Mouse (Mus musculus) ES-E14 (cell line): ENCODE results near the gene Lemd1. TPM values are rescaled to one million over a fixed set of nuclear protein-coding genes. Genes with fewer than 3 reads are reported as not detected.
"Not testable (repeated sequence)": the region's sequence is repeated elsewhere in the genome, so short reads cannot be mapped to it uniquely, and the experiment has no call there.

Source experiments
- DNase-seq: peaks from one replicate; pipeline ENCODE4 v3.0.0-alpha.2; 2013; ENCODE audit warnings: low read depth, low spot score
- H3K27ac ChIP-seq: 2 replicates; pipeline ENCODE4 v1.5.1; 2012; ENCODE audit warnings: low read depth, mild to moderate bottlenecking, low read length, moderate library complexity, mixed read lengths; ENCODE audit not compliant: poor library complexity, insufficient read depth, severe bottlenecking
- H3K36me3 ChIP-seq: 2 replicates; pipeline ENCODE4 v1.6.1; 2012; ENCODE audit warnings: mild to moderate bottlenecking, low read length, moderate library complexity, mixed read lengths; ENCODE audit not compliant: control insufficient read depth, poor library complexity, insufficient read depth, severe bottlenecking
- H3K4me1 ChIP-seq, 2 experiments: fragments of 150-350 bp in 1 of 2; sonication (generic) in 1 of 2; 2 replicates each; pipeline ENCODE4 v1.6.1; 2012; ENCODE audit warnings: low read length in 2 of 2, mild to moderate bottlenecking in 1 of 2, mixed read lengths in 1 of 2; ENCODE audit not compliant: control insufficient read depth in 2 of 2, insufficient read depth in 2 of 2, poor library complexity in 1 of 2
- H3K4me3 ChIP-seq, 2 experiments: fragments of 150-350 bp in 1 of 2; sonication (generic) in 1 of 2; 2 replicates each; pipeline ENCODE4 v1.5.1; 2012; ENCODE audit warnings: low read length in 2 of 2, low read depth in 1 of 2, mild to moderate bottlenecking in 1 of 2, mixed read lengths in 1 of 2; ENCODE audit not compliant: insufficient read depth in 1 of 2, poor library complexity in 1 of 2, severe bottlenecking in 1 of 2
- H3K9ac ChIP-seq: 2 replicates; pipeline ENCODE4 v1.6.1; 2012; ENCODE audit warnings: low read depth, mild to moderate bottlenecking, low read length, mixed read lengths; ENCODE audit not compliant: poor library complexity, insufficient read depth, severe bottlenecking
- H3K9me3 ChIP-seq: fragments of 150-350 bp; sonication (generic); 2 replicates; pipeline ENCODE4 v1.6.1; 2012; ENCODE audit warnings: low read depth, mild to moderate bottlenecking, low read length; ENCODE audit not compliant: control insufficient read depth, insufficient read depth
- CHD2 ChIP-seq: IDR thresholded peaks from 2 replicates; pipeline ENCODE4 v1.6.1; 2014; ENCODE audit warnings: mild to moderate bottlenecking, low read depth, low read length, inconsistent platforms
- HCFC1 ChIP-seq: IDR thresholded peaks from 2 replicates; pipeline ENCODE4 v1.6.1; 2012; ENCODE audit warnings: low read length, inconsistent platforms, borderline replicate concordance; ENCODE audit not compliant: insufficient read depth
- MAFK ChIP-seq: IDR thresholded peaks from 2 replicates; pipeline ENCODE4 v1.6.1; 2014; ENCODE audit warnings: mild to moderate bottlenecking, low read depth, low read length, inconsistent platforms; ENCODE audit not compliant: insufficient read depth
- ZC3H11A ChIP-seq: IDR thresholded peaks from 2 replicates; pipeline ENCODE4 v1.6.1; 2012; ENCODE audit warnings: low read depth, mild to moderate bottlenecking, inconsistent platforms, low read length, borderline replicate concordance
- ZNF384 ChIP-seq: IDR thresholded peaks from 2 replicates; pipeline ENCODE4 v1.6.1; 2012; ENCODE audit warnings: low read depth, low read length, inconsistent platforms
- in situ Hi-C, 2 experiments: fragments of 600-800 bp; cut with MboI; formaldehyde crosslinking; loops; one replicate each; pipeline ENCODE4 v1.15.1; 2025; ENCODE audit warnings: low sequenced_read_pairs in 2 of 2, inconsistent platforms in 1 of 2; ENCODE audit not compliant: unreplicated experiment in 2 of 2
- total RNA-seq: library from RNA; depleted of rRNA; stranded (reverse); fragments of 300-350 nt; gene quantifications from 2 replicates; pipeline ENCODE4 v1.2.3, GENCODE M21; 2012

Lemd1 gene
- total RNA-seq, 1 experiment = 3.9 TPM

GRCm38 (mm10) chr1:132159681-132160080 lies 31.6 kb upstream of the Lemd1 start:
- TF ChIP-seq ZNF384 = no peak
- TF ChIP-seq MAFK = no peak
- TF ChIP-seq CHD2 = no peak
- TF ChIP-seq HCFC1 = no peak
- no peak for TF ChIP-seq ZC3H11A
- Histone ChIP-seq H3K9ac (no peak overlapping the region), H3K4me3 (no peak overlapping the region), H3K36me3 (no peaks in the 10 kb centered on the region), H3K9me3 (no peaks in the 10 kb centered on the region), H3K27ac (no peak overlapping the region), H3K4me1 (peaks cover 11 to 25% of the 10 kb centered on the region in 2 experiments; a peak in 3 of 4 replicates)
- in situ Hi-C loops = loop anchor here in 1 of 2 experiments (5.0 to 10.0 kb wide), 2 partner anchors 37 to 75 kb away; no protein-coding TSS in a partner anchor
- DNase-seq = no peak

DNA sequence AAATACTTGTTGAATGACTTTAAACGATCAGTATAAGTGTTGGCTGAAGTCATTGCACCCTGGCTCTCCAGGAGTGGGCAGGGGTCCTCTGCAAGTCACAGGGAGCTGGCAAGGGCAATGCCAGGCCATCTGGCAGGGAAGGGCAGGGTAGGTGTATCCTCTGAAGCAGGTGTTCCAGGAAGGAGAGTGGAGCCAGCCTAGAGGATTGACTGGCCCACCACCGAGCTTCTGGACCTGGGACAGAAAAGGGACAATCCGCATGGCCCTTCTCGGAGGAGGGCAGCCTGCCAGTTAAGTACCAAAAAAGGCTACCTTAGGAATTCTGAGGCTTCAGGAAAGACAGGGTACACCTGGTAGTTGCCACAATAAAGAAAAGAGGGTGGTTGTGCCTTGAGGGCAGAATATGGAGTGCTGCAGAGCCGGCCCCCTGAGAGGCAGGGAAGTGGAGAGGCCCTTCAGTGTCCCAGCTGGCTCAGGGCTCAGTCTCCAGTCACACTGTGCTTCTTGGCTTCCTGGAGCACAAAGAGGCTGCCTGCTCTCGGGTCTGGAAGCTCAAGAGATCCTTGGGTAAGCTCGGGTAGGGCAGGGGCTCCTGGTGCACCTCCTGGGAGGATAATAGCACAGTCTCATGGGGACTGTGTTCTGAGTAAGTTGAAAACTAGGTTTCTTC lies 29.9 kb upstream of the Lemd1 start:
- TF ChIP-seq CHD2 (no peak), ZNF384 (no peak), HCFC1 (no peak), ZC3H11A (no peak), MAFK (no peak)
- no peak overlapping the region for H3K9ac ChIP-seq
- in situ Hi-C loops = loop anchor here in 1 of 2 experiments (10.0 kb wide), 1 partner anchor 73 kb away; no protein-coding TSS in a partner anchor
- H3K36me3 ChIP-seq = no peaks in the 10 kb centered on the region
- no peak overlapping the region for H3K27ac ChIP-seq
- no peak overlapping the region for H3K4me3 ChIP-seq
- no peaks in the 10 kb centered on the region for H3K9me3 ChIP-seq
- DNase-seq = no peak
- peaks cover 11 to 27% of the 10 kb centered on the region in 2 experiments; a peak in 3 of 4 replicates for H3K4me1 ChIP-seq

- not testable (repeated sequence) for H3K36me3 ChIP-seq, H3K27ac ChIP-seq, H3K4me3 ChIP-seq, H3K9ac ChIP-seq, H3K9me3 ChIP-seq, DNase-seq
- in situ Hi-C loops = loop anchor here in 1 of 2 experiments (10.0 kb wide), 1 partner anchor 72 kb away; no protein-coding TSS in a partner anchor
- peaks cover 10 to 27% of the 10 kb centered on the region in 2 experiments; a peak in 3 of 4 replicates for H3K4me1 ChIP-seq
Measured at GRCm38 (mm10) chr1:132162618-132163017, 28.6 kb upstream of the Lemd1 start.

GRCm38 (mm10) chr1:132164780-132165518 lies 26.3 kb upstream of the Lemd1 start:
- Histone ChIP-seq H3K4me3 (no peak overlapping the region), H3K9me3 (no peaks in the 10 kb centered on the region), H3K4me1 (peaks cover 0 to 13% of the 10 kb centered on the region in 2 experiments; a peak in 2 of 4 replicates), H3K36me3 (no peaks in the 10 kb centered on the region), H3K27ac (no peak overlapping the region), H3K9ac (no peak overlapping the region)
- in situ Hi-C loops = loop anchor here in 1 of 2 experiments (10.0 kb wide), 1 partner anchor 70 kb away; no protein-coding TSS in a partner anchor
- TF ChIP-seq ZNF384 (no peak), MAFK (no peak), CHD2 (no peak), HCFC1 (no peak)
- no peak for DNase-seq
